Mouse (Mus musculus) olfactory bulb, adult 2 months (tissue): Measurements from ENCODE around the gene Pla2g6.

Experiments used
- CTCF ChIP-seq: fragments of 200-500 bp; IDR thresholded peaks from 2 replicates; pipeline ENCODE4 v1.5.1; 2012; ENCODE audit warnings: low read depth, mild to moderate bottlenecking, low read length, moderate library complexity; ENCODE audit not compliant: insufficient read depth
- POLR2A ChIP-seq: fragments of 200-500 bp; IDR thresholded peaks from 2 replicates; pipeline ENCODE4 v1.6.1; 2012; ENCODE audit warnings: mild to moderate bottlenecking, low read depth, low read length, moderate library complexity; ENCODE audit not compliant: insufficient read depth

DNA sequence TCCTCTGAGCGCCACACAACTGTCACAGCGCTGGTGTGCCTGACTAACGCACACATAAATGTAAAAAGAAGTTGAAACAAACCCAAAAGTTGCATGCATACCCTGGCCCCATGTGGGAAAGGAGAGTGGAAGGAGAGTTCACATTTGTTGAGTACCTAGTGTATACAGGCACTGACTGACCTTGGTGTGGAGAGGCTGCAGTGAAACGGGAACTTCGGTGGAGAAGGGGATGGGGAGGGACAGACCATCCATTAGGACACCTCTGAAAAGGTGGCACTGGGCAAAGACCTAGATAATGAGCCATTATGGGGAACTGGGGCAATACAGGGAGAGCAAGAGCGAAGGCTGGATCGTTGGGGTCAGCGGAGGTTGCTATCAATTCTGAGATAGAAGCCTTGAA, 28.3 kb upstream of the Pla2g6 start:
- TF ChIP-seq CTCF (no peak), POLR2A (no peak)
